Mouse (Mus musculus) stomach, embryonic 14.5 days (tissue): ENCODE measurements around the gene Cdipt. TPM values are rescaled to one million over a fixed set of nuclear protein-coding genes. Genes with fewer than 3 reads are reported as not detected.

Experiments used
- ATAC-seq: fragments of 200-750 bp; cut with Nextera tagmentation; 2 replicates; pipeline ENCODE4 v1.8.0; 2017; ENCODE audit warnings: low read depth, moderate TSS enrichment; ENCODE audit not compliant: insufficient number of reproducible peaks, insufficient read depth, low FRiP score
- H3K27ac ChIP-seq: fragments of 300-500 bp; sonication (generic); 2 replicates; pipeline ENCODE4 v1.5.1; 2014; ENCODE audit warnings: mild to moderate bottlenecking, low read length, moderate library complexity, mixed read lengths
- H3K27me3 ChIP-seq: fragments of 300-500 bp; sonication (generic); 2 replicates; pipeline ENCODE4 v1.6.1; 2014; ENCODE audit warnings: low read length, control low read depth, mixed read lengths; ENCODE audit not compliant: control insufficient read depth, insufficient read depth
- H3K36me3 ChIP-seq: fragments of 300-500 bp; sonication (generic); 2 replicates; pipeline ENCODE4 v1.6.1; 2014; ENCODE audit warnings: mild to moderate bottlenecking, control low read depth, low read length, moderate library complexity, mixed read lengths; ENCODE audit not compliant: control insufficient read depth, insufficient read depth
- H3K4me1 ChIP-seq: fragments of 300-500 bp; sonication (generic); 2 replicates; pipeline ENCODE4 v1.6.1; 2014; ENCODE audit warnings: low read length, control low read depth, mixed read lengths; ENCODE audit not compliant: control insufficient read depth, insufficient read depth
- H3K4me2 ChIP-seq: fragments of 300-500 bp; sonication (generic); replicated peaks from 2 replicates; pipeline ENCODE4 v1.6.1; 2014; ENCODE audit warnings: low read depth, low read length, control low read depth
- H3K4me3 ChIP-seq: fragments of 300-500 bp; sonication (generic); 2 replicates; pipeline ENCODE4 v1.5.1; 2014; ENCODE audit warnings: low read depth, low read length, control low read depth
- H3K9ac ChIP-seq: fragments of 300-500 bp; sonication (generic); replicated peaks from 2 replicates; pipeline ENCODE4 v1.6.1; 2014; ENCODE audit warnings: low read depth, mild to moderate bottlenecking, control low read depth, low read length, moderate library complexity, mixed read lengths
- H3K9me3 ChIP-seq: fragments of 300-500 bp; sonication (generic); 2 replicates; pipeline ENCODE4 v1.6.1; 2016; ENCODE audit warnings: low read depth, low read length, control low read depth; ENCODE audit not compliant: control insufficient read depth
- WGBS: fragments of 180-500 bp; shearing (Covaris S2); extraction: QIAGEN DNeasy Blood & Tissue Kit; methylation state at CpG from one replicate; pipeline ENCODE4 v1.1.7; 2014; 5-methylcytosine and 5-hydroxymethylcytosine counted together
- polyA plus RNA-seq: library from polyadenylated mRNA; unstranded; fragments of >200 nt; fragmentation: Nextera tagmentation; extraction: Ambion mirVana; gene quantifications from 2 replicates; pipeline ENCODE4 v1.2.1, GENCODE M21; 2014

The Cdipt gene
- polyA plus RNA-seq, 1 experiment from 2014 or later = 96.8 TPM

GRCm38 (mm10) chr7:126961965-126962364 lies 13.7 kb upstream of the Cdipt start:
- Histone ChIP-seq H3K27me3 (no peaks in the 10 kb centered on the region), H3K36me3 (no peaks in the 10 kb centered on the region), H3K4me3 (no peak overlapping the region), H3K27ac (no peak overlapping the region), H3K9ac (no peak overlapping the region), H3K4me2 (no peak overlapping the region), H3K9me3 (no peaks in the 10 kb centered on the region), H3K4me1 (no peaks in the 10 kb centered on the region)
- no peak for ATAC-seq
- 88% methylated on average over 4 of the region's 4 CpGs for WGBS

GRCm38 (mm10) chr7:126963548-126964286 lies 12.0 kb upstream of the Cdipt start:
- Histone ChIP-seq H3K4me1 (no peaks in the 10 kb centered on the region), H3K9me3 (no peaks in the 10 kb centered on the region), H3K4me3 (no peak overlapping the region), H3K27ac (no peak overlapping the region), H3K9ac (no peak overlapping the region), H3K4me2 (no peak overlapping the region), H3K27me3 (no peaks in the 10 kb centered on the region), H3K36me3 (no peaks in the 10 kb centered on the region)
- WGBS = 29% methylated on average over 19 of the region's 19 CpGs
- ATAC-seq = no peak

GRCm38 (mm10) chr7:126965568-126965967 lies 10.1 kb upstream of the Cdipt start:
- Histone ChIP-seq H3K9me3 (no peaks in the 10 kb centered on the region), H3K4me3 (no peak overlapping the region), H3K4me2 (no peak overlapping the region), H3K4me1 (no peaks in the 10 kb centered on the region), H3K27me3 (no peaks in the 10 kb centered on the region), H3K27ac (no peak overlapping the region), H3K36me3 (no peaks in the 10 kb centered on the region), H3K9ac (no peak overlapping the region)
- 59% methylated on average over 3 of the region's 3 CpGs for WGBS
- ATAC-seq = no peak

- Histone ChIP-seq H3K4me3 (no peak overlapping the region), H3K9me3 (no peaks in the 10 kb centered on the region), H3K9ac (no peak overlapping the region), H3K27me3 (no peaks in the 10 kb centered on the region), H3K4me2 (no peak overlapping the region), H3K27ac (no peak overlapping the region), H3K4me1 (no peaks in the 10 kb centered on the region), H3K36me3 (no peaks in the 10 kb centered on the region)
- 54% methylated on average over 6 of the region's 6 CpGs for WGBS
- no peak for ATAC-seq
Observed at GRCm38 (mm10) chr7:126967361-126967760, 8.4 kb upstream of the Cdipt start.

- peak overlapping the region; percentile 100 for H3K4me3 ChIP-seq
- H3K27me3 ChIP-seq = no peaks in the 10 kb centered on the region
- ATAC-seq = no peak; the same call in 1 of the 2 replicates
- H3K9me3 ChIP-seq = no peaks in the 10 kb centered on the region
- H3K27ac ChIP-seq = peak overlapping the region; percentile 96; the same call in 1 of the 2 replicates
- H3K4me2 ChIP-seq = peak overlapping the region; percentile 54
- H3K4me1 ChIP-seq = peaks cover 4% of the 10 kb centered on the region; the same call in 1 of the 2 replicates
- 13% methylated on average over 8 of the region's 8 CpGs for WGBS
- 0 out of 2 replicates have a peak overlapping the region, but pooled peaks have one; percentile 98 for H3K9ac ChIP-seq
- peaks cover 25% of the 10 kb centered on the region for H3K36me3 ChIP-seq
Observed at GRCm38 (mm10) chr7:126975493-126975892, 221 bp upstream of the Cdipt start.

- Histone ChIP-seq H3K4me1 (peaks cover 4% of the 10 kb centered on the region; the same call in 1 of the 2 replicates), H3K36me3 (peaks cover 25% of the 10 kb centered on the region), H3K27ac (peak within 1 kb of the TSS; percentile 96), H3K9me3 (no peaks in the 10 kb centered on the region), H3K9ac (peak within 1 kb of the TSS; percentile 98), H3K4me3 (peak within 1 kb of the TSS; percentile 100), H3K4me2 (peak within 1 kb of the TSS; percentile 54), H3K27me3 (no peaks in the 10 kb centered on the region)
- WGBS = under 1% methylated on average over 53 of the region's 55 CpGs
- peak; percentile 93 for ATAC-seq
Observed at GRCm38 (mm10) chr7:126975950-126976866, 494 bp downstream of the Cdipt start, which contains the start of gene Cdiptos. Gene Cdiptos (minus strand): TSS chr7:126976098.

GRCm38 (mm10) chr7:126976878-126977459 lies 1.3 kb downstream of the Cdipt start:
- Histone ChIP-seq H3K27ac (peak overlapping the region; percentile 96; the same call in 1 of the 2 replicates), H3K9me3 (no peaks in the 10 kb centered on the region), H3K4me1 (peaks cover 4% of the 10 kb centered on the region; the same call in 1 of the 2 replicates), H3K27me3 (no peaks in the 10 kb centered on the region), H3K36me3 (peaks cover 25% of the 10 kb centered on the region), H3K4me2 (peak overlapping the region; percentile 54), H3K9ac (peak overlapping the region; percentile 98), H3K4me3 (peak overlapping the region; percentile 100)
- ATAC-seq = no peak
- WGBS = 20% methylated on average over 14 of the region's 14 CpGs

- no peak overlapping the region for H3K4me2 ChIP-seq
- H3K36me3 ChIP-seq = peaks cover 25% of the 10 kb centered on the region
- WGBS = 91% methylated on average over 6 of the region's 6 CpGs
- no peaks in the 10 kb centered on the region for H3K9me3 ChIP-seq
- no peak overlapping the region for H3K9ac ChIP-seq
- H3K27ac ChIP-seq = no peak overlapping the region
- peaks cover 4% of the 10 kb centered on the region; the same call in 1 of the 2 replicates for H3K4me1 ChIP-seq
- no peak overlapping the region for H3K4me3 ChIP-seq
- H3K27me3 ChIP-seq = no peaks in the 10 kb centered on the region
- no peak for ATAC-seq
Observed at GRCm38 (mm10) chr7:126978841-126979240, 3.1 kb downstream of the Cdipt start.
